Mouse (Mus musculus) kidney, postnatal 10 days (tissue): ENCODE data around the gene Ppm1g.
"Not testable (repeated sequence)": the region's sequence is repeated elsewhere in the genome, so short reads cannot be mapped to it uniquely, and the experiment has no call there.

Experiments used
- DNase-seq: peaks from one replicate; pipeline ENCODE4 v3.0.0; 2021; ENCODE audit warnings: mixed read lengths

The Ppm1g gene

GRCm38 (mm10) chr5:31218294-31218693 lies 2.2 kb downstream of the Ppm1g start:
- DNase-seq = no peak

DNA sequence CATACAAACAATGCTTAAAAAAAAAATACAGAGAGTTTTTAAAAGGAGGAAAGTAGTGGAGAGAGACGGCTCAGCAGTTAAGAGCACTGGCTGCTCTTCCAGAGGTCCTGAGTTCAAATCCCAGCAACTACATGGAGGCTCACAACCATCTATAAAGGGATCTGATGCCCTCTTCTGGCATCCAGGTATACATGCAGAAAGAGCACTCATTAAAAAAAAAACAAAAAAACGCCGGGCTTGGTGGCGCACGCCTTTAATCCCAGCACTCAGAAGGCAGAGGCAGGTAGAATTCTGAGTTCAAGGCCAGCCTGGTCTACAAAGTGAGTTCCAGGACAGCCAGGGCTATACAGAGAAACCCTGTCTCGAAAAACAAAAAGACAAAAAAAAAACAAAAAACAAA lies 3.9 kb downstream of the Ppm1g start:
- not testable (repeated sequence) for DNase-seq

GRCm38 (mm10) chr5:31204421-31204820 lies 16.1 kb downstream of the Ppm1g start:
- no peak for DNase-seq

DNA sequence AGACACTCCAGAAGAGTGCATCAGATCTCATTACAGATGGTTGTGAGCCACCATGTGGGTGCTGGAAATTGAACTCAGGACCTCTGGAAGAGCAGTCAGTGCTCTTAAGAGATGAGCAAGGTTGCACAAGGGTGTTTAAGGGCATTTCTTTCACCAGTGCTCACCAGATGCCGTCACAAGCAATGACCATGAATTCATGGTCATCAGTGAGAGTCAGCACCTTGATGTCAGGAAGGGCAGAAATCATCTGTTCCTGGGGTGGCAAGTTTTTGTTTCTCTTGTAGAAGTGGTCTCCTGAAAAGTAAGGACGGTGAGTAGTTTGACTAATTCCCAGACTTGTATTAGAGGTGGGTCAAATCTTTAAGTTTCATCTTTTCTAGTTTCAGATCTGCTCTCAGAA lies 16.6 kb downstream of the Ppm1g start:
- no peak for DNase-seq

DNA sequence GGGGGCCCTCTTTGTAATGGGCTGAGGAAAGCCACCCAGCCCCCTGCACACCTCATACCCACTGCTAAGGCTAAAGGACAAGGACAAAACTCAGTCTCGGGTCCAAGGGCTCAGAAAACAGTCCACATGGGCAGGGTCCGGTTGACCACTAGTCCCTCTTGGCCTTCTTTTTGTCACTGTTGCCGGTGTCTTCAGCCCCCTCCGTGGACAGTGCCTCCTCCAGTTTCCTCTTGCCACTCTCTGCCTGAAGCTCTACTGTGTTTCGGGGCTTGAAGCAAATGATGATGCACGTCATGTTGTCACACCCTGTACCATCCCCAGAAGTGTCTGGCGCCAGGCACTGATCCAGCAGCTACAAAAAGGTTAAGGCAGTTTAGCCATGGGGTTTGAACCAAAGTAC lies 17.6 kb downstream of the Ppm1g start:
- DNase-seq = no peak

DNA sequence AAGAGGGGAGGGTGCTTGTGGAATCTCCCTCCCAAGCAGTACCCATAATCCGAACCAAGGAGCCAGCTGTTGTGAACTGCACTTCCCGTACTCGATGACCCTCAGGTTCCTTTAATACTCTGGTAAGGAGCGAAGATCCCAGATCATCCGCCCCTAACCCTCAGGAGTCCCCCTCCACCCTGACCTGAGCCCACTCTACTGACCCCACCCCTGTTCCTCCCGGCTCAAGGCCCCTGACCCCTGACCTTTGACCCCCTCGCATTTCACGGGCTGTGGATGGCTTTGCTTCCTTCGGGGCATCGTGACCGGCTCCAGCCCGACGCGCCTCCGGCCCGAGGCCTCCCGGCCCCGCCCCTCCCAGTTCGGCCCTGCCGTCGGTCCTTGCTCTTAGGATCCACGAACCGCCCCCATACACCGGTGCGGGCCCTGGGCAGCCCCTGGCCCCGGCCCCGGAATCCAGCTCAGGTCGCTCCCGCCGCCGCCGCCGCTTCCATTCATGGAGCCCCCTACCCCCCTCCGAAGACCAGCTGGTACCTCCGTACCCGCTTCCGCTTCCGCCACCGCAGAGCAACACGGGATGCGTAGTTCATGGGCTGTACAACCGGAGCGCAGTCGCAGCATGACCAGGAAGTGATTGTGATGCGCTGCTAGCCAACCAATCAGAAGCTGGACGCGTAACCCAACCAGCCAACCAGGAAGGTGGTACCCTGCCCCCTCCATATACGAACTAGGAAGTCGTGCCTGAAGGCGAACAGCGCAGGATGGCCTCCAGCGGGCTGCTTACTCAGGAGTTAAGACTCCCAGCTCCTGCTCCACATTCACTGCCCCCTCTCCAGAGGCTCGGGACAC lies 18.5 kb downstream of the Ppm1g start, which contains the start of gene Zfp513:
Gene Zfp513, minus strand, starts transcription at position 562 of the 849 bp plus-strand sequence.
- DNase-seq = peak; percentile 96

GRCm38 (mm10) chr5:31201042-31201741 lies 19.3 kb downstream of the Ppm1g start:
- DNase-seq = no peak

DNA sequence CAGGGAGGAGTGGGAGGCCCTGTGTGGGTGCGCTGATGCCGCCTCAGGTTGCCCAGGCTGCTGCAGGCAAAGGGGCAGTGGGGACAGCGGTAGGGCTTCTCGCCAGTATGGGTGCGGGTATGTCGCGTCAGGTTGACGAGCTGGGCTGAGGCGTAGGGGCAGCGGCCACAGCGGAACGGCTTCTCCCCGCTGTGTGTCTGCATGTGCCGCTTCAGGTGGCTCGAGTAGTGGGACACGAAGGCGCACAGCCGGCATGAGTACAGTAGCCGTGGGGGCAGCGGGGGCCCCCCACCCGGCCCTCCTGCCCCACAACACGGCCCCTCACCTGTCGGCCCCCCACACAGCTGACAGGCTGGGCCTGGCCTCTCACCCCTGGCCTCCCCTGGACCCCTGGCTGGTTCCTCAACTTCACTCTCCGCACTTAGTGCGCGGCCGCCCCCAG lies 20.1 kb downstream of the Ppm1g start:
- DNase-seq = peak; percentile 47

- DNase-seq = peak; percentile 44
These were observed 20.6 kb downstream of the Ppm1g start for GRCm38 (mm10) chr5:31199893-31200292.

DNA sequence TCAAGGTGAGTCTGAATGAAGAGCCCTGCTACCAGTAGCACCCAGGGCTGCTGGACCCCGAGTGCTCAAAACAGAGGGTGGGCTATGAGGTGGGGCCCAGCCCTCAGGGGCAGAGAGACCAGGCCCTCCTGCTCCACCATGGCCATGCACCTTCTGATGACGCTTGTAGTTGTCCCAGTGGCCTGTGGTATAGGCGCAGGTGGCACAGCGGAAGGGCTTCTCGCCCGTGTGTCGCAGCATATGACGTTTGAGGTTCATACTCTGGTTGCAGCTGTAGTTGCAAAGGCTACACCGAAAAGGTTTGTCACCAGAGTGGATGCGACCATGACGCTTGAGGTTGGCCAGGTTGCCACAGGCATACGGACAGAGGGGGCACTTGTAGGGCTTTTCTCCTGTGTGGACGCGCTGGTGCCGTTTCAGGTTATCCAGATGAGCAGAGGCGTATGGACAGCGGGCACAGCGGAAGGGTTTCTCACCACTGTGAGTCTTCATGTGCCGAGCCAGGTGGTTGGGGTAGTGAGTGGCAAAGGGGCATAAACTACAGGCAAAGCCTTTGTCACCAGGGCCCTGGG lies 21.1 kb downstream of the Ppm1g start:
- DNase-seq = peak; percentile 21

GRCm38 (mm10) chr5:31198616-31199320 lies 21.7 kb downstream of the Ppm1g start:
- DNase-seq = no peak

- DNase-seq = peak; percentile 17
These were observed 22.3 kb downstream of the Ppm1g start for GRCm38 (mm10) chr5:31198170-31198569.

DNA sequence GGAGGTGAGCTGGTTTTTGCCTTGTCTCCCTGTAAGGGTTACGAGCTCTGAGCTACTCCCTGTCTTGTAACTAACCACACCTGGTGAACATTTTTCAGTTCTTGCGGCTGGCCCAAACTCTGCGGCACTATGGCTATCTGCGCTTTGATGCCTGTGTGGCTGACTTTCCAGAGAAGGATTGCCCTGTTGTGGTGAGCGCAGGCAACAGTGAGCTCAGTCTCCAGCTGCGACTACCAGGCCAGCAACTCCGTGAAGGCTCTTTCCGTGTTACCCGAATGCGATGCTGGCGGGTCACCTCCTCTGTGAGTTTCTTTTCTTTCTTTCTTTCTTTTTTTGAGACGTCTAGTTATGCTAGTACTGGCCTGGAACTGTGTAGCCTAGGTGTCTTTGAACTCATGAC lies 23.4 kb downstream of the Ppm1g start:
- no peak for DNase-seq

GRCm38 (mm10) chr5:31196207-31196606 lies 24.3 kb downstream of the Ppm1g start:
- no peak for DNase-seq

- no peak for DNase-seq
These were observed 24.8 kb downstream of the Ppm1g start for GRCm38 (mm10) chr5:31195671-31196070.

DNA sequence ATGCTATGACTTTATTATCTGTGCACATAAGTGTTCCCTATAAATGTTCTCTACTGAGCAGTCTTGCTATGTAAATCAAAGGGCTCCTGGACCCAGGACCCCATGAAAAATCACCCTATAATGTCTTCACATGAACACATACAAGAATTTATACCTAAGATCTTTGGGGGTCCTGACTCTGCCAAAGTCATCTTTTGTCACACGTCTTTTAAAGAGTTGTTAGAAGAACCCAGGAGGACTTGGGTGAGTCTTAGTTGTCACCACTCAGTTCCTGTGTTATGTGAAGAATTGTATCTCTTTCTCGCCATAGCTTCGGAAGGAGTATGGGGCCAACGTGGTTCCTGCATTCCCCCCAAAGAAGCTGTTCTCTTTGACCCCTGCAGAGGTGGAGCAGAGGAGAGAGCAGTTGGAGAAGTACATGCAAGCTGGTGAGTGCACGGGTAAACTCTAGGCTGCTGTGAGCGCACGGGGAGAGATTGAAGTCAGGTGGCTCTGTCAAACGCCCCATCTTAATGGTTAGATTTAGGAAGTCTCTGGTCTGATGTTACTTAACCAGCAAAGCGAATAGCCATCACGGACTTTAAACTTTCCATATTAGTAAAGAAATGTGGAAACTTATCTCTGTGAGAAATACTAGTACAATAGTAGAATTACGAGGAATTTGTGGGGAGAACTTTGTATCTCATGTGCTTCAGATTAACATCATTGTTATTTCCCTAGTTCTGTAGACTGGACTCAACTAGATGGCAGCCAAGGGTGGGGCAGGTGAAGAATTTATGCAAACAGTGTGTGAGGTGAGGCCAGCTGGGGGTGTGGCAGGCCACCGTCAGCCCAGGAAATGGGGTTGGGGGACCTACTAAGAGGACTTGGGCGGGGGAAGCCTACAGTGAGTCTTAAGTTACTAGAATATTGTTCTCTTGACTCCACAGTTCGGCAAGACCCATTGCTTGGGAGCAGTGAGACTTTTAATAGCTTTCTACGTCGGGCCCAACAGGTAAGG lies 25.7 kb downstream of the Ppm1g start:
- DNase-seq = no peak

DNA sequence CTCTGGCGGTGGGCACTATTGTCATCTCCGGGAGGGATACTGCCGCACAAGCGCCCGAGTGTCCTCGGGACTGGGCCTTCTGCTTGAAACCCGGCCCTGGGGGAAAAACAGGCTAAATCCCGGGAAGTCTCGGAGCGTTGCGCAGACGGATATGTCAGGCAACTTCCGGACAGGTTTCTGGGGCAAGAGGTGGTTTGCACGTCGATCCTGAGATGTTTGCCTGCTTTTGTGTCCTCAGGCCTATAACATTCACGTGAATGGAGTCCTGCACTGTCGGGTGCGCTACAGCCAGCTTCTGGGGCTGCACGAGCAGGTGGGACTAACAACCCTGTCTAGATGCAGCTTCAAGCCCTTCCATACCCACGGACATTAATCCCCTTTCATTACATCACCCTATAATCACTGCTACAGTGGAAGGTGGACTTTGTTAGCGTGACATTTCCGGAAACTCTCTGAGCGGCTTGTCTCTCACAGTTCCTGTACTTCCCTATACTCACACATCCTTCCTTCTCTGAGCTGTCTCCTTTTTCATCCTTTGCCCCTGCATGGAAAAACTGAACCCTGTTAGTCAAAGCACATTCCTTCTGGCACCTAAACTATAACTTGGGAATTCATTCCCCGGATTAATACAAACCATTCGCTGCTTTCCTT lies 26.7 kb downstream of the Ppm1g start:
- DNase-seq = no peak

DNA sequence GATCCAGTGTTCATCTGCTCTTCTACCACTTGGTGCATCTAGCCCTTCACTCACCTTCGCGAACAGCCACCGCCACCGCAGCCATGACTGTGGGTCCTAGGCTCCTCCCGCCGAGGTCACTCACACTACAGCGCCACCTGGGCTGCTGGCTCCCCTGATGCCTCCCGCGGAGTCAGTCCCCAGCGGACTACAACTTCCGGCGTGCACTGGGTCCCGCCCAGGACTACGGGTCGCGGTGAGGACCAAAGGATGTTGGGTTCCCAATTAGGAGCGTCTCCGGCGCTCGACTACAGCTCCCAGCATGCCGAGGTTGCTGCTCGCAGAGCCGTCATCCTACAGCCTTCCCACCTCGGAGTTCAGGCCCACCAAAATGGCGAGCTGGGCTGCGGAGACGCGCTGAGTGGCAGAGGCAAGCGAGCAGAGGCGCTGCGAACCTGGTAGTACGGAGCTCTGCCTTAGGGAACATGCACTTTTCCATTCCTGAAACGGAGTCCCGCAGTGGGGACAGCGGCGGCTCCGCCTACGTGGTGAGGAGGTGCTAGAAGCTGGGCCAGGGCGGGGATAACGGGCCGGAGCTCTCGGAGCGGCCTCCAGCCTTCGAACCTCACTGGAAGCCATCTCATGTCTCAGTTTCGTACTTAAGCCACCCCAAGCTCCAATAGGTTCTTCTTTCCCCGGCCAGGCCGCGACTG lies 27.4 kb downstream of the Ppm1g start, which contains the start of the genes Snx17 and Eif2b4:
Gene Snx17, plus strand, starts transcription at position 289 of the 692 bp plus-strand sequence.
Gene Eif2b4, minus strand, starts transcription at position 492 of the 692 bp plus-strand sequence.
- peak; percentile 99 for DNase-seq

GRCm38 (mm10) chr5:31192045-31192938 lies 28.2 kb downstream of the Ppm1g start:
- peak; percentile 84 for DNase-seq
